Mouse (Mus musculus) forebrain, embryonic 10.5 days (tissue): ENCODE results near the gene Vmn2r8. TPM values are rescaled to one million over a fixed set of nuclear protein-coding genes. Genes with fewer than 3 reads are reported as not detected.
"Not testable (repeated sequence)": the region's sequence is repeated elsewhere in the genome, so short reads cannot be mapped to it uniquely, and the experiment has no call there.

Experiments
- DNase-seq: peaks from one replicate; pipeline ENCODE4 v3.0.0-alpha.2; 2017; ENCODE audit warnings: low spot score; ENCODE audit errors: extremely low spot score
- H3K27ac ChIP-seq: fragments of 300-500 bp; sonication (generic); 2 replicates; pipeline ENCODE4 v1.5.1; 2016; ENCODE audit warnings: mild to moderate bottlenecking
- H3K27me3 ChIP-seq: fragments of 300-500 bp; sonication (generic); 2 replicates; pipeline ENCODE4 v1.6.1; 2016; ENCODE audit warnings: mild to moderate bottlenecking; ENCODE audit not compliant: poor library complexity, severe bottlenecking
- H3K36me3 ChIP-seq: fragments of 300-500 bp; sonication (generic); replicated peaks from 2 replicates; pipeline ENCODE4 v1.6.1; 2016; ENCODE audit warnings: mild to moderate bottlenecking, moderate library complexity
- H3K4me1 ChIP-seq: fragments of 300-500 bp; sonication (generic); 2 replicates; pipeline ENCODE4 v1.6.1; 2016
- H3K4me3 ChIP-seq: fragments of 300-500 bp; sonication (generic); 2 replicates; pipeline ENCODE4 v1.5.1; 2016; ENCODE audit warnings: mild to moderate bottlenecking, moderate library complexity
- H3K9me3 ChIP-seq: fragments of 300-500 bp; sonication (generic); 2 replicates; pipeline ENCODE4 v1.6.1; 2016; ENCODE audit warnings: mild to moderate bottlenecking, moderate library complexity
- WGBS: fragments of 180-500 bp; shearing (Covaris S2); methylation state at CpG from one replicate; pipeline ENCODE4 v1.1.7; 2016; 5-methylcytosine and 5-hydroxymethylcytosine counted together
- polyA plus RNA-seq: library from polyadenylated mRNA; unstranded; fragments of >200 nt; fragmentation: Nextera tagmentation; extraction: Ambion mirVana; gene quantifications from 2 replicates; pipeline ENCODE4 v1.2.1, GENCODE M21; 2016

Vmn2r8 gene
- polyA plus RNA-seq = not detected in 2 replicates

GRCm38 (mm10) chr5:108808750-108809149 is at the start of gene Vmn2r8:
Gene Vmn2r8 (minus strand): TSS chr5:108808850.
- not testable (repeated sequence) for H3K4me3 ChIP-seq, H3K9me3 ChIP-seq, H3K27ac ChIP-seq, H3K27me3 ChIP-seq, DNase-seq, H3K4me1 ChIP-seq, H3K36me3 ChIP-seq
- WGBS = 72% methylated on average over 2 of the region's 2 CpGs

- WGBS = 67% methylated on average over 1 of the region's 1 CpGs
- H3K9me3 ChIP-seq, H3K27ac ChIP-seq, H3K4me3 ChIP-seq, DNase-seq, H3K4me1 ChIP-seq, H3K36me3 ChIP-seq, H3K27me3 ChIP-seq: not testable (repeated sequence)
Observed at GRCm38 (mm10) chr5:108852501-108852900, 43.9 kb upstream of the Vmn2r8 start, which contains the start of gene Vmn2r9. Gene Vmn2r9 (minus strand): TSS chr5:108852601.

- H3K27me3 ChIP-seq = no peaks in the 10 kb centered on the region
- H3K36me3 ChIP-seq = no peaks in the 10 kb centered on the region
- WGBS = 50% methylated on average over 1 of the region's 1 CpGs
- no peaks in the 10 kb centered on the region for H3K4me1 ChIP-seq
- H3K4me3 ChIP-seq = no peak overlapping the region
- DNase-seq = no peak
- no peaks in the 10 kb centered on the region for H3K9me3 ChIP-seq
- H3K27ac ChIP-seq = no peak overlapping the region
Observed at GRCm38 (mm10) chr5:108849466-108849865, 40.8 kb upstream of the Vmn2r8 start.

- 71% methylated on average over 1 of the region's 1 CpGs for whole genome bisulfite sequencing
- H3K9me3 ChIP-seq = peaks cover 2% of the 10 kb centered on the region; the same call in 1 of the 2 replicates
- no peaks in the 10 kb centered on the region for H3K27me3 ChIP-seq
- no peaks in the 10 kb centered on the region for H3K36me3 ChIP-seq
- H3K4me1 ChIP-seq = no peaks in the 10 kb centered on the region
- no peak overlapping the region for H3K4me3 ChIP-seq
- H3K27ac ChIP-seq = no peak overlapping the region
- no peak for DNase-seq
Observed at GRCm38 (mm10) chr5:108836156-108836555, 27.5 kb upstream of the Vmn2r8 start.

GRCm38 (mm10) chr5:108823276-108823675 is 14.6 kb upstream of the Vmn2r8 start:
- no peaks in the 10 kb centered on the region for H3K36me3 ChIP-seq
- no peaks in the 10 kb centered on the region for H3K27me3 ChIP-seq
- no peaks in the 10 kb centered on the region for H3K9me3 ChIP-seq
- no peaks in the 10 kb centered on the region for H3K4me1 ChIP-seq
- WGBS = 91% methylated on average over 2 of the region's 2 CpGs
- DNase-seq = no peak
- H3K4me3 ChIP-seq = no peak overlapping the region
- no peak overlapping the region for H3K27ac ChIP-seq

GRCm38 (mm10) chr5:108803646-108804045 is 5.0 kb downstream of the Vmn2r8 start:
- Histone ChIP-seq H3K9me3 (no peaks in the 10 kb centered on the region), H3K27ac (no peak overlapping the region), H3K4me3 (no peak overlapping the region), H3K27me3 (no peaks in the 10 kb centered on the region), H3K4me1 (no peaks in the 10 kb centered on the region), H3K36me3 (no peaks in the 10 kb centered on the region)
- 59% methylated on average over 1 of the region's 1 CpGs for WGBS
- DNase-seq = no peak

GRCm38 (mm10) chr5:108795263-108795662 is 13.4 kb downstream of the Vmn2r8 start, which contains the start of gene Tmed11:
Gene Tmed11 (minus strand): TSS chr5:108795363.
- H3K27ac ChIP-seq, H3K36me3 ChIP-seq, DNase-seq, H3K4me3 ChIP-seq, H3K9me3 ChIP-seq, H3K27me3 ChIP-seq, H3K4me1 ChIP-seq: not testable (repeated sequence)
- 68% methylated on average over 2 of the region's 2 CpGs for WGBS

GRCm38 (mm10) chr5:108790385-108790784 is 18.3 kb downstream of the Vmn2r8 start:
- H3K27me3 ChIP-seq, H3K4me1 ChIP-seq, H3K4me3 ChIP-seq, H3K27ac ChIP-seq, H3K9me3 ChIP-seq, H3K36me3 ChIP-seq: not testable (repeated sequence)
- 38% methylated on average over 1 of the region's 1 CpGs for WGBS
- peak; percentile 27 for DNase-seq

GRCm38 (mm10) chr5:108774630-108775306 is 33.9 kb downstream of the Vmn2r8 start, which contains the start of gene Rnf212:
Gene Rnf212 (minus strand): TSS chr5:108774982.
- WGBS = 79% methylated on average over 40 of the region's 40 CpGs
- Histone ChIP-seq H3K9me3 (no peaks in the 10 kb centered on the region), H3K36me3 (no peaks in the 10 kb centered on the region), H3K27me3 (no peaks in the 10 kb centered on the region), H3K4me1 (no peaks in the 10 kb centered on the region), H3K27ac (no peak within 1 kb of the TSS), H3K4me3 (no peak within 1 kb of the TSS)
- DNase-seq = no peak

- Histone ChIP-seq H3K27me3 (no peaks in the 10 kb centered on the region), H3K27ac (no peak overlapping the region), H3K4me1 (no peaks in the 10 kb centered on the region), H3K4me3 (no peak overlapping the region), H3K9me3 (no peaks in the 10 kb centered on the region), H3K36me3 (no peaks in the 10 kb centered on the region)
- WGBS = 88% methylated on average over 2 of the region's 2 CpGs
- no peak for DNase-seq
Observed at GRCm38 (mm10) chr5:108760002-108760401, 48.6 kb downstream of the Vmn2r8 start.

GRCm38 (mm10) chr5:108758396-108758795 is 50.3 kb downstream of the Vmn2r8 start:
- H3K9me3 ChIP-seq = no peaks in the 10 kb centered on the region
- H3K27me3 ChIP-seq = no peaks in the 10 kb centered on the region
- no peak overlapping the region for H3K27ac ChIP-seq
- WGBS = 60% methylated on average over 3 of the region's 3 CpGs
- no peak overlapping the region for H3K4me3 ChIP-seq
- no peaks in the 10 kb centered on the region for H3K36me3 ChIP-seq
- DNase-seq = no peak
- H3K4me1 ChIP-seq = no peaks in the 10 kb centered on the region

- H3K27me3 ChIP-seq, H3K9me3 ChIP-seq, H3K4me3 ChIP-seq, H3K36me3 ChIP-seq, H3K27ac ChIP-seq, DNase-seq, H3K4me1 ChIP-seq: not testable (repeated sequence)
- 80% methylated on average over 4 of the region's 4 CpGs for WGBS
Observed at GRCm38 (mm10) chr5:108751258-108751657, 57.4 kb downstream of the Vmn2r8 start.

GRCm38 (mm10) chr5:108750328-108751210 is 58.1 kb downstream of the Vmn2r8 start:
- no peak overlapping the region for H3K27ac ChIP-seq
- no peaks in the 10 kb centered on the region for H3K36me3 ChIP-seq
- WGBS = 78% methylated on average over 5 of the region's 5 CpGs
- no peaks in the 10 kb centered on the region for H3K27me3 ChIP-seq
- H3K4me1 ChIP-seq = no peaks in the 10 kb centered on the region
- H3K4me3 ChIP-seq = no peak overlapping the region
- DNase-seq = no peak
- H3K9me3 ChIP-seq = no peaks in the 10 kb centered on the region
